Mouse (Mus musculus): ENCODE data around the gene Sugct.
"Not testable (repeated sequence)": the region's sequence is repeated elsewhere in the genome, so short reads cannot be mapped to it uniquely, and the experiment has no call there.

Gene Sugct

DNA sequence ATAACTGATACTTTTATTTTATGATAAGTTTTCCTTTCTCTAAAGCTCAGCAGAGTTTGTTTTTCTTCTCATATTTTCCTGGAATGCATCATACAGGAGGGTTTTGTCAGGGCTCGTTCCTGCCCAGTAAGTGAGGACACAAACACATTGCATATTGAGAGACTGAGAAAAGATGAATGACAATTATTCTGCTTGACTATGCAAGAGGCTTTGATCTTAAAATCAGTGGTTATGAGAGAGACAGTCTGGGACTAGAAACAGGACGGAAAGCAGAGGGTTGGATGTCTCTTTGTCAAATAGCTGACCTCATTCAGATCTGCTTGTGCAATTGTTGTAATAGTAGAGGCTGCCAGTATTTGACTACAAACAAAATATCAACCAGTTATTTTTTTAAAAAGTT, 835.4 kb downstream of the Sugct start:
- no peak for DNase-seq

DNA sequence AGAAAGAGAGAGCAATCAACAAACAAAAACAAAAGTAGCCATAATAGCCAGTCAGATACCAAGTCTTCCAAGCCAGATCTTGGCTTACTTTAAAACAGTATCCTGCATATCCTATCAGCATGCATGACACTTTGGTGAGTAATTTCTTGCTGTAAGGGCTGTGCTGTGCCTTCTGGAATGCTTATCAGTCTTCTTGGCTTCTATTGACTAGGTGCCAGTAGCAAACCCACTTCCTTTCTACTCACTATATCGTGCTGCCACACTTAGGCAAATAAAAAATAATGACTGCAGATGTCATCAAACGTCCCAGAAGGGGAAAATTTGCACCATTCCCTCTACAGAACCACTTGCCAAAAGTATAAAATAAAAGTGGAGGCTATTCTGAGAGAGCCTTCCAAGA, 848.1 kb downstream of the Sugct start:
- no peak for DNase-seq

DNA sequence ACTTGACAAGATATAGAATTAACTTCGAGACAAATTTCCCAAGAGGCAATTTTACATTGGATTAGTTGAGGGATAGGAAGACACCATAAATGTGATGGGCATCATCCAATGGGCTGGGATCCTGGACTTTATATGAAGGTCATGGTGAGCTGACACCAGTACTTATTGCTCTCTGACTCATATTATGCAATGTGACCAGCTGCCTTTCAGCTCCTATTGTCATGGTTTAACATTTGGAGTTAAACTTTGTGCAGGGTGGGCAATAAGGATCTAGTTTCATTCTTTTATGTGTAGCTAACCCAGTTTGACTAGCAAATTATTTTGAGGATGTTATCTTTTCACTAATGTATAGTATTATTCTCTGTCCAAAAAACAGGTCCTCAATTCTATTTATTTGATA, 854.4 kb downstream of the Sugct start:
- DNase-seq = no peak

- DNase-seq = no peak
These were observed 856.9 kb downstream of the Sugct start for GRCm38 (mm10) chr13:16838409-16838808.

DNA sequence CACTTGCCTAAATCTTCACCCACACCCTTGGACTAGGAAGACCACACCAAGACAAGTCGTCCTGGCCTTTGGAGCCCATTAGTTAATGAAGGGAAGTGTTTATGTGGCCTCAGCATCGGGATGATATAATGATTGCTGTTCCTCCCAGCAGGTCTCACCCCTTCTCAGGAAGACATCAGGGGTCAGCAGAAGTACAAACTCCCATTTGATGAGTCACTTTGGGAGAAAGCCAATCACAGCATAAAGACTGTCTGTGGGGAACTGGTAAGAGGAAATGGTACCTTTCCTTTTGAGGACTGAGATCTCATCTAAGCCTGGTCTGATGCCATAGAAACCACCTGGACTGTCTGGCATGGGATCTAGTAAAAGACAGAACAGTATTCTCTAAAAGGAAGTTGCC, 860.2 kb downstream of the Sugct start:
- DNase-seq = no peak

GRCm38 (mm10) chr13:16833069-16833468, 862.3 kb downstream of the Sugct start:
- no peak for DNase-seq

DNA sequence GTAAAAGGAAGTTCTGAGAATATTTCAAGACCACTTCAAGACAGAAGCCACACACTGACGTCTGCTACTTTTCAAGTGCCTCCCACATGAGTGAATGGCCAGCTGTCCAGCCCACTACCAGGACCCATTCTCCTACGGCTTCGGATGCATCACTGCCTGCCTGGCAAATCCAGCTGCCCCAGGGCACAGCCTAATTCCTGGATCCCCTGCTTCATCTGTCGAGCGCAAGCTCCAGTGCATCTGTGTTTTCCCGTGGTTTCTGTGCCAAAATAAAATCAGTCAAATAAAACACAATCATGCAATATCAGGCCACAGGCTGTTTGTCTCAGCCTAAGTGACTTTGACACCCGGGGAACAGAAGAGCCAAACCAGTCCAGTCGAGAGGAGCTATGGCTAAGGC, 863.5 kb downstream of the Sugct start:
- DNase-seq = no peak

- not testable (repeated sequence) for DNase-seq
These were observed 865.1 kb downstream of the Sugct start for GRCm38 (mm10) chr13:16830291-16830690.

- DNase-seq = peak; percentile 13
These were observed 865.8 kb downstream of the Sugct start for GRCm38 (mm10) chr13:16829589-16829988.

DNA sequence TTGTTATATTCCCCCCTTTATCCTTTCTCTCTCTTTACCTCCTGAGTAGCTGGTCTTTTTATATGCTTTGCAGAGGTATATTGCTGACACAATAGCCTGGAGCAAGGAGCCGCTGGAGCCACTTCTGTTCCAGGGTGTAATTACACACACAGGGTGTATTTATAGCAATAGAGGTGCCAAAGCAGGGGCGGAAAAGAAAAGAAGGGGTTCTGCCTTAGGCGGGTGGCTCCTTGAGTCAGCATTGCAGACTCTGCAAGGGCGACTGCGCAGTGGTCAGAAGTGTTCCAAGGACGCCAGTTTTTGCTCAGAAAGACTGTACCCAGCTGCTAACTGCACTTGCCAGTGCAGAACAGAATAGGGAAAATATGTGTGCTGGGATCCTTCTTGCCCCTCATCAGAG, 869.7 kb downstream of the Sugct start:
- DNase-seq = no peak

GRCm38 (mm10) chr13:16821785-16822184, 873.6 kb downstream of the Sugct start:
- no peak for DNase-seq

GRCm38 (mm10) chr13:16817471-16817870, 877.9 kb downstream of the Sugct start:
- DNase-seq = no peak

GRCm38 (mm10) chr13:16816747-16817146, 878.6 kb downstream of the Sugct start:
- no peak for DNase-seq

DNA sequence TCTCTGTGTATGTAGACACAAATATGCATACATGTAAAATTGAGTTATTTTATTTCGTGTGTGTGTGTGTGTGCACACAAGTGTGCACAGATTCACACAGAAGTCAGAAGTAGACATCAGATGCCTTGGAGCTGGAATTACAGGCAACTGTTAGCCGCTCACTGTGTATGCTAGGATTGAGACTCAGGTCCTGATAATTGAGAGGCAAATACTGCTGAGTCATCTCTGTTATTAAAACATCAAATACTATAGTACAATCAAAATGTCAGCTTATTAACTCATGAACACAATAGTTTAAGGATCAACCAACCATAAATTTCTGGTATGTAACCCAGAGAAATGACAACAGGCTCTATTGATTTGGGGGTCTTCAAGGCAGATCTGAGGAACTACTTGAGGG, 883.1 kb downstream of the Sugct start:
- no peak for DNase-seq
